Mouse (Mus musculus): ENCODE results near the gene Zcchc13.
A peak's percentile ranks its signal among the peaks of the same experiment; 100 is the strongest.

The Zcchc13 gene

DNA sequence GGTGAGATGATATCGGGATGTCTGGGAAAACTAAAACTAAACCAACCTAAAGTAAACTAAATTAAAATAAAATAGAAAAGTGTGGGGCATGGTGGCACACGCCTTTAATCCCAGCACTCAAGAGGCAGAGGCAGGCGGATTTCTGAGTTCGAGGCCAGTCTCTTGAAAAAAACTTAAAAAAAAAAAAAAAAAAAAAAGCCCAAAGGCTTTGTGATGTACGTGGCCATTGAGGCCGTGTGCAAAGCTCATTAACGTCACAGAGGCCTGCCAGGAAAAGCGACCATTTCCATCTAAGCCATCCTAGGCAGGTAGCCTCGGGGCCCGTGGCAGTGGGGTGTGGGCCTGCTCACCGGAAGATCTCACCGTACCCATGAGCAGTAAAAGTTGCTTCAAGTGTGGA, at the start of gene Zcchc13:
TSS of gene Zcchc13 (plus strand) at position 284 of the 400 bp plus-strand sequence.
- no peak for DNase-seq

- no peak for DNase-seq
Measured at GRCm38 (mm10) chrX:103584262-103584661, 46.1 kb upstream of the Zcchc13 start.

- peak; percentile 9 to 55 for DNase-seq
Measured at GRCm38 (mm10) chrX:103592056-103592455, 38.3 kb upstream of the Zcchc13 start.

GRCm38 (mm10) chrX:103602553-103602952, 27.8 kb upstream of the Zcchc13 start:
- DNase-seq: no peak

DNA sequence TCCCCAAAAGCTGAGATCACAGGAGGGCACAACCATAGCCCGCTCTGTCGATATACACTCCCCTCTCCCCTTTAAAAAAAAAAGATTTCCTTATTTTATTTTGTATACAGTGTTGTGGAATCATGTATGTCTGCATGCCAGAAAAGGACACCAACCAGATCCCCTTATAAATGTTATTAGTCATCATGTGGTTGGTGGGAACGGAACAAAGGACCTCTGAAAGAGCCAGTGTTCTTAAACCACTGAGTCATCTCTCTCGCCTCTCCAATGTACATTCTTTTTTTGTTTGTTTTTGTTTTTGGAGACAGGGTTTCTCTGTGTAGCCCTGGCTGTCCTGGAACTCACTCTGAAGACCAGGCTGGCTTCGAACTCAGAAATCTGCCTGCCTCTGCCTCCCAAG, 26.2 kb upstream of the Zcchc13 start:
- DNase-seq: no peak

- DNase-seq: no peak
Measured at GRCm38 (mm10) chrX:103605473-103605872, 24.9 kb upstream of the Zcchc13 start.

GRCm38 (mm10) chrX:103610401-103610800, 20.0 kb upstream of the Zcchc13 start:
- no peak for DNase-seq

DNA sequence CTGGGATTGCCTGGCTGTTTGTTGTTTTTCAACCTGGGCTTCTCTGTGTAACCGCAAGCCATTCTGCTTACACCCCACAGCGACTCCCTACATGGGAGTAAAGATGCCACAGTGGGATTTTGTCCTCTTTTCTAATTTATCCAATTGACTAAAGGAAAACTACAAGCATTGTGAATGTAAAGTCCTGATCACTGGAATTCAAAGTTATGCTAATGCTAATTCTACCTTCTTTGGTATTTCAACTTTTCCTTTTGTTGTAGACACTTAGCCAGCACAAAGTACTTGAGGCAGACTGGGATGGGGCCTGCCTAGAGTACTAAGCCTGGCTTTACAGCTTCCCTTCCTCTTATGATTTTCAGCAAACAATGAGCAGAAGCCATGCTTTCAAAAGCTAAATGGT, 18.9 kb upstream of the Zcchc13 start:
- no peak for DNase-seq

- peak in 1 of 2 experiments; percentile 36 for DNase-seq
Measured at GRCm38 (mm10) chrX:103614700-103615233, 15.6 kb upstream of the Zcchc13 start.

- no peak for DNase-seq
Measured at GRCm38 (mm10) chrX:103615453-103615852, 14.9 kb upstream of the Zcchc13 start.

- DNase-seq: peak; percentile 32 to 56
Measured at GRCm38 (mm10) chrX:103616162-103616535, 14.2 kb upstream of the Zcchc13 start.

DNA sequence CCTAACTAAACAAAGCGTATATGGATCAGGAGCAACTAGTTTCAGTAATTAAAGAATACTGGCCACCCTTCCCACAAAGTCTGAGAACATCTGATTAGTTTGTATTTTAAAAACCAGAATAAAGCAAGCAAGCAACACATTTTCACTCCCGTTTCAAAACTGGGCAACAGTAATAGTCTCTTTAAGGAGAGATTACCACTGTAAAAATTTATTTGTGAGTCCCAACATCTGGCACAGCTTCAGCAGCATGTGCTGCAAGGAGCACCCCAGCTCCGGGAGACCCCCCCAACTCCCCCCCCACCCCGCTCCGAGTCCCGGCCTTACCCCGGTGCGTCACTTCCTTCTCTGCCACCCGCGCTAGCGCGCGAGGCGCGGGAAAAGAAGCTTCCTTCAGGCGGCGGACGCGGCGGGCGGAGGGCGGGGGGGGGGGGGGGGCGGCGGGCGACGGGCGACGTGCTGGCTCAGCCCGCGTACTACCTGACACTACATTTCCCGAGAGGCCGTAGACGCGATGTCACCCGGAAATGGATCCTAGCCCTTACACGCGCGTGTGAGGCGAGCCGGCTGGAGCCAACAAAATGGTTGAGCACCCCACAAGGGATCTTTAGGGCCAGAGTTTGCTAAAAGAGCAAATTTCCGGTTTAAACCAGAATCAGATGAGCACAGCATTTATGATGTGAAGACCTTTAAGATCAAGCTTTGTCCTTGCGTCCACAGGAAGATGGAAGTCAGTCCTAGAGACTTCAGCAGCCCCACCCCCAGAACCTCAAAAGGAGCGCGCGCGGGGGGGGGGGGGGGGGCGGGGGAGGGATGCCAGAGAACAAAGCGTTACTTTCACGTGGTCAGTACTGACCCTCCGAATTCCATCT, 13.6 kb upstream of the Zcchc13 start:
- DNase-seq: peak; percentile 79 to 95

DNA sequence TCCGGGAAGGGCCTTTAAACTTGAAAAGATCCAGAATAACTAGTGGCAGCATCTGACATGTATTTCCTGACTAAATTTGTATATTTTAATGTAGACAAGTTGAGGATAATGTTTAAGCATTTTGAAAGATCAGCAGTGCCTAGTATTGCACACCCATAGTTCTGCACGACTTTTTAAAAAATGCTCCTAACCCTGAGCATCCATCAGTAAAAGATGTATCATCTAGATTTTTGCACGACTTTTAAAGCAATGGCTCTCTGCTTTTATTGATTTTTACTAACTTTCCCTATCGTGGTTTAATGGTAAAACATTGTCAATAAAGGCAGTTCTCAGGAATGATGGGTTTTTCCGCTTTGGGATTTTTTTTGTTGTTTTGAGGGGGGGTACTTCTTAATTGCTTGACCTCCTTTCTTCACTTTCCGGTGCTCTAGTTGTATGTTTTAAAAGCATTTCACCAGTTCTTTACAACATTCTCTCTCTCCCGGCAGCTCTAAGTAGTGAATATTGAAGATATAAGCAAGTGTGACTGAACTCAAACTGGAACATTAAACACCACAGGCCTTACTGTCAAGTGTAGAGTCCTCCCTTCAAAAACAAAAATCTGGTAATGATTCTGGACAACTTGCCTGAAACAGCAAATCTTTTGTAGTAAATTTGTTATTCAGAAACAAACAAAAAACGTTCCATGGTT, 12.8 kb upstream of the Zcchc13 start:
- DNase-seq: no peak

GRCm38 (mm10) chrX:103621799-103622198, 8.6 kb upstream of the Zcchc13 start:
- DNase-seq: peak; percentile 6 to 40

DNA sequence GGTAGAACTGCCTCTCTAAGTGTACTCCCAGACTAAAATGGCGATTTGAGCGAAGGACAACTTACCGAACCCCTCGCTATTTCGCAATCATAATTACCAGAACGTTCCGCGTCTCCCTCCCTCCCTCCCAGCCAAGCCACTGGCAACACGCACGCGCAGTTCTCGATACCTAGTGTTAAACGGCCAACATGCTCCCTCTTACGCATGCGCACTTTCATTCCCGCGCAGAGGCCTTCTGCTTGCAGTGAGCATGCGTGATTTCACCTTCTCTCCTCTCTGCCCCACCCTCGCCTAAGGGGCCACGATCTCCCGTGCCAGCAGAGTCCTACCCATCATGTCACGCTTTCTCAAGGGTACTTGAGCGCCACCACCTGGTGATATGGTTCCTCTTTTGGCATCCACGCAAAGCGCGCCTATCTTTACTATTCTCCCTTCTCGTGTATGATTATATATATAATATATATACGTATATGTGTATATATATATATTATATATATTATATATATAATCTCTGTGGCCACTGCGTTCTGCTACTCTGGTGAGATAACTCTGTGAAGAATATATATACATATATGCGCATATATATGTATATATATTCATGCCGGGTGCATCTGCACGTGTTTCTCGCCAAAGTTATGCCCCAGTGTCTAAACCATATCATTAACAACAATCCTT, 8.0 kb upstream of the Zcchc13 start:
- peak; percentile 96 to 99 for DNase-seq

- peak; percentile 14 to 36 for DNase-seq
Measured at GRCm38 (mm10) chrX:103622935-103623280, 7.5 kb upstream of the Zcchc13 start.

DNA sequence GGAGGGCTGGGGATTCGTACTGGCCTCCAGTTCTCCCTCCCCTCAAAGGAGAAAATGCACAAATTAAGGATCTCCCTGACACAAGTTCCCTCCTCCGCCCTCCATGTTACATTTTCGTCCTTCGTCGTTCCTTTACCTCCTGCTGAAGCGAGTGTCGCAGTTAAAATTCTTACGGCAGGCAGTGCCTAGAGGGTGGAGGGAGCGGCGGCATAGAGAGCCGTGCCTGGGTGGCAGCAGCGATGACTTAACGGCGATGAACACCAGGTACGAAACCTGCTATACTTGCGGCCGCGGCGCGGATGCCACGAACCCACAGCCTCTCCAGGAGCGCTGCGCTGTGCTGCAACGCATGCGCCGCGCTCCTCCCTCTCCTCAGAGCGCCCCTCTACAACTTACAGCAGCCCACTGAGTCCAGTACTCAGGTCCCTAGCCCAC, 7.0 kb upstream of the Zcchc13 start:
- DNase-seq: peak; percentile 38 to 52

DNA sequence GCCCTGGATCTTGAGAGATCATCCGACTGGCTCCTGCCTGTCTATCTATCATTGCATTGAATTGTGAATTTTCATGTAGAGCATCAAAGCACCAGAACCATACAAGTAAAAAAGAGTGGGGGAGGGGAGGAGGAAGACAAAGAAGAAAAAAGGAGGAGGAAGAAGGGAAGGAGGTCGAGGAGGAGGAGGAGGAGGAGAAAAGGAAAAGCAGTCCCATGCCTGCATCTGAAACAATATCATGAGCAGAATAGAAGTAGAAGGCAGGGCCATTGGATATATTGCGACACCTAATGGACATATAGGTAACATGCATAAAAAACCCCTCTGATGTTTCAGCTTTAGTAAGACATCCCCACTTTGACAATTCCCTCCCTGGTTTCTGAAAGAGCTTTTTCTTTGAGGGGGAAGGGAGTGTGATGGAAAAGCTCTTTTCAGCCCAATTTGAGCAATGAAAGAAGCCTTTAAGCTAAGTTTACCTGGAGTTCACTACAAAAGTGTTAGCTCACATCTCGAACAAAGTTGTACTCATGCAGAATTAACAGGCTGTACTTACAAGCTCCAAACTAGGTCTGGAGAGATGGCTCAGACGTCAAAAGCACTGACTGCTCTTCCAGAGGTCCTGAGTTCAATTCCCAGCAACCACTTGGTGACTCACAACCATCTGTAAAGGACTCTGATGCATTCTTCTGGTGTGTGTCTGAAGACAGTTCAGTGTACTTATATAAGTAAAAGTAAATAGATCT, 5.8 kb upstream of the Zcchc13 start:
- no peak for DNase-seq

DNA sequence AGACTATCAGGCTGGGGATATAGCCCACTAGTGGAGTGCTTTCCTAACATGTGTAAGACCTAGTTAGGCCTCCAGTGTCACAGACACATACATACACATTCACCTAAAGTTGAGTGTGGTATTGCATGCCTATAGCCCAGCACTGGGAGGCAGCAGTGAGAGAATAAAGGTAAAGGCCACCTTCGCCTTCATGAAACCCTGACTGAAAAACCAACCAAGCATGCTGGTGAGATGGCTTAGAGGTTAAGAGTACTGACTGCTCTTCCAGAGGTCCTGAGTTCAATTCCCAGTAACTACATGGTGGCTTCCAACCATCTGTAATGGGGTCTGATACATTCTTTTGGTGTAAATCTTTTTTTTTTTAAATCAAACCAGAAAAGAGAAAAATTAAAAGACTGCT, 1.5 kb upstream of the Zcchc13 start:
- DNase-seq: peak in 1 of 2 experiments; percentile 23

DNA sequence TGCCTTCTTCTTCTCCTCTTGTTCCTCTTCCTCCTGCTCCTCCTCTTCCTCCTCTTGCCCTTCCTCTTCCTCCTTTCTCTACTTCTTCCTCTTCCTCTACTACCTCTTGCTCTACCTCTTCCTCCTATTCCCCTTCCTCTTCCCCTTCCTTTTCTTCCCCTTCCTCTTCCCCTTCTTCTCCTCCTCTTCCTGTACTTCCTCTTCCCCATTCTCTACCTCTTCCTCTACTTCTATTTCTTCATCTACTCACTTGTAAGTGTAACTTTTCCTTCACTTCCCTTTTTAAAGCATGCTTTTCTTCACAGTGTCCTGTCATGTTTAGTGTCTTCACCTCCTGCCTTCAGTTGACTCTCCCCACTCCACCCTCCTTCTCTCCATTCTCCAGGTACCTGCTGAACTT, 3.5 kb downstream of the Zcchc13 start:
- no peak for DNase-seq

GRCm38 (mm10) chrX:103636021-103636420, 5.6 kb downstream of the Zcchc13 start:
- no peak for DNase-seq

DNA sequence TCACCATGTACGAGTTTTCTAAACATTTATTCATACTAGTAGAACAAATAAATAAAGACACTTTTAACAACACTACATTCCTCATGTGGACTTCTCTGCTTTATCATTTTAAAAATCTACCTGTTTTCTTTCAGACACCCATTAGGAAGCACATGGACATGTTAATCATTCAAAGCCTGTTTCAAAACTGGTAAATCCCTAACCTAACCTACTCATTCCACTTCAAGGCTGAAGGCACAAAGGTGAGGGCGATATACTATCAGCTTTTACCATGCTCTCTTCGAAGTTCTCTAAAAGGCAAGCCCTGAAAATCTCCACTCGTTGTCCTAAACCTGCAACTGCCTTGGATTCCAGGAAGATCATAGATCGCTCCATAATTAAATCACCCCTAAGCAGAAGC, 8.2 kb downstream of the Zcchc13 start:
- DNase-seq: no peak

- peak; percentile 52 to 58 for DNase-seq
Measured at GRCm38 (mm10) chrX:103644301-103644700, 13.9 kb downstream of the Zcchc13 start.
